Mouse (Mus musculus): ENCODE results near the gene Eif3m. TPM values are rescaled to one million over a fixed set of nuclear protein-coding genes. Genes with fewer than 3 reads are reported as not detected.
"Not testable (repeated sequence)": the region's sequence is repeated elsewhere in the genome, so short reads cannot be mapped to it uniquely, and the experiment has no call there.

Gene Eif3m
- polyA plus RNA-seq, 1 experiment from 2014 or later: 311 TPM

DNA sequence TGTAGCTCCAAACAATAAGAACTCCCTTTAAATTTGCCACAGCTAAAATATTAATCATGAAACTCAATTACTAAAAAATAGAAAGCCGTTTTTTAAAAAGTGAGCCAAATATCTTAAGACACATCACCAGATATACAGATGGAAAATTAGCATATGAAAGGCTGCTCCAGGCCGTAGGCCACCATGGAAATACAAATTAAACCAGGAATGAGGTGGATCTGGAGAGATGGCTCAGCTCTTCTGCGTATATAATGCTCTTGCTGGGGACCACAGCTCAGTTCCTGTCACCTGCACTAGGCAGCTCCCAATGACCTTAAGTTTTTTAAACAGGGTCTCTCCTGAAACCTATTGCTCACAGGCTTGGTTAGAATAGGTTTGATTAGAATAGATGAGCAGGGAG, 17.2 kb upstream of the Eif3m start:
- Histone ChIP-seq H3K9ac (replicated peaks) (no peak overlapping the region), H3K4me3 (replicated peaks) (no peak overlapping the region), H3K27me3 (no peaks in the 10 kb centered on the region; the same call in 1 of the 2 replicates), H3K4me1 (replicated peaks) (no peaks in the 10 kb centered on the region), H3K4me2 (no peak overlapping the region), H3K9me3 (no peaks in the 10 kb centered on the region), H3K27ac (no peak overlapping the region), H3K36me3 (no peaks in the 10 kb centered on the region)
- 85% methylated on average over 3 of the region's 3 CpGs for WGBS
- ATAC-seq (ENCODE audit: insufficient number of reproducible peaks, insufficient read depth, low FRiP score, low TSS enrichment, low read depth): no peak

GRCm38 (mm10) chr2:105030505-105030904, 13.6 kb upstream of the Eif3m start:
- no peaks in the 10 kb centered on the region for H3K9me3 ChIP-seq
- no peak for ATAC-seq (ENCODE audit: insufficient number of reproducible peaks, insufficient read depth, low FRiP score, low TSS enrichment, low read depth)
- no peaks in the 10 kb centered on the region for H3K4me1 ChIP-seq (replicated peaks)
- no peak overlapping the region for H3K4me3 ChIP-seq (replicated peaks)
- no peak overlapping the region for H3K27ac ChIP-seq
- no peak overlapping the region for H3K4me2 ChIP-seq
- 95% methylated on average over 5 of the region's 5 CpGs for WGBS
- H3K36me3 ChIP-seq: no peaks in the 10 kb centered on the region
- H3K27me3 ChIP-seq: no peaks in the 10 kb centered on the region; the same call in 1 of the 2 replicates
- no peak overlapping the region for H3K9ac ChIP-seq (replicated peaks)

DNA sequence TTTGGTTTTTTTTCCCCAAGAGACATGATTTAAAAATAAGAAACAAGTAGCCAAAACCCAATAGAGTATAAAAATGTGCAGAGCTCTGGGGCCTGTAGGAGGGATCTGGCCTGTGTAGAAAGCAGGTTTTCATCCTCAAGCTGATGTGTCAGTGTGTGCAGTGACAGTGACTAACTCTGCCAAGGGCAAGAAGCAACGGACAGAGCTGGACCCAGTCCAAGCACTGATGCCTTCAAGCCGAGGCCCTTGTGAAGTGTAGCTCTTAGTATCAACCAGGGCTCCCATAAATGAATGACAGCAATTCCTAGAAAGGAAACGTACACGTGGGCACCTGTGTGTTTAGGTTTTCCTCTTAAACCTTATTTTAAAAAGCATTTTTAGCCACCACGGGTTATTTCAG, 11.9 kb upstream of the Eif3m start:
- H3K27ac ChIP-seq: no peak overlapping the region
- no peak for ATAC-seq (ENCODE audit: insufficient number of reproducible peaks, insufficient read depth, low FRiP score, low TSS enrichment, low read depth)
- WGBS: 83% methylated on average over 5 of the region's 5 CpGs
- H3K4me1 ChIP-seq (replicated peaks): no peaks in the 10 kb centered on the region
- no peaks in the 10 kb centered on the region for H3K9me3 ChIP-seq
- no peak overlapping the region for H3K9ac ChIP-seq (replicated peaks)
- no peak overlapping the region for H3K4me3 ChIP-seq (replicated peaks)
- no peak overlapping the region for H3K4me2 ChIP-seq
- H3K27me3 ChIP-seq: no peaks in the 10 kb centered on the region
- no peaks in the 10 kb centered on the region for H3K36me3 ChIP-seq

DNA sequence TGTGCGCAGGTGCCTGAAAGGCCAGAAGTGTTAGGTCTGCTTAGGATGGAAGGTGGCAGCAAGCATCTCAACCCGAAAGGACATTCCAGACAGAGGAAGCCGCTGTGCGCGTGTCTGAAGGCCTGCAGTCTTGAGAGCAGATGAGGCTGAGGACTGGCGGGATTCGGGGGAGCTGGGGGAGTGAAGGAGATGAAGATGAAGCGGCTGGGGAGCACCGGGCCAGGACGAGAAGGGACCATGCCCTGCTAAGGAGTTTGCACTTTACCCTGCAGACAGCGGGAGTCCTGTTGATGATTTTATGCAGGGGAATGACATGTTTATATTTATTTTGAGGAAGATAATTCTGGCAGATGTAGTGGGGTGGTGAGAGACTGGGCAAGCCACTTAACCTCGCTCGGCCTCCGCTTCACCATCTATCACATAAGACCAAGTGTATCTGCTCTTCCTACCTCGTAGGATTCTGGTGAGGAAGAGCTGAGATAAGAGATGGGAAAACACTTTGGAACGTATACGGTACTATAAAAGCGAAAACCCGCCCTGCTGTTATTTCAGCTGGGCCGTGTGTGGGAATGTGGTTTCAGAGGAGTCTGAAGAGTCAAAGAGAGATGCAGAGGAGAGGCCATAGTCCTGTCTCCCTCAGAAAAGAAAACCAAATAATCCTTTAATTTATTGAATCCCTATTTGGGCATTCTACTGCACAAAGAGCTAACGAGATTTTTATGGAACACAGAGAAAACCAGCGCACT, 10.2 kb upstream of the Eif3m start:
- no peak overlapping the region for H3K4me2 ChIP-seq
- H3K4me1 ChIP-seq (replicated peaks): peaks cover 4% of the 10 kb centered on the region; the same call in 1 of the 2 replicates
- no peaks in the 10 kb centered on the region for H3K9me3 ChIP-seq
- H3K4me3 ChIP-seq (replicated peaks): no peak overlapping the region
- H3K9ac ChIP-seq (replicated peaks): no peak overlapping the region
- 75% methylated on average over 22 of the region's 22 CpGs for whole genome bisulfite sequencing
- H3K36me3 ChIP-seq: no peaks in the 10 kb centered on the region
- no peaks in the 10 kb centered on the region for H3K27me3 ChIP-seq
- no peak overlapping the region for H3K27ac ChIP-seq
- ATAC-seq (ENCODE audit: insufficient number of reproducible peaks, insufficient read depth, low FRiP score, low TSS enrichment, low read depth): no peak

DNA sequence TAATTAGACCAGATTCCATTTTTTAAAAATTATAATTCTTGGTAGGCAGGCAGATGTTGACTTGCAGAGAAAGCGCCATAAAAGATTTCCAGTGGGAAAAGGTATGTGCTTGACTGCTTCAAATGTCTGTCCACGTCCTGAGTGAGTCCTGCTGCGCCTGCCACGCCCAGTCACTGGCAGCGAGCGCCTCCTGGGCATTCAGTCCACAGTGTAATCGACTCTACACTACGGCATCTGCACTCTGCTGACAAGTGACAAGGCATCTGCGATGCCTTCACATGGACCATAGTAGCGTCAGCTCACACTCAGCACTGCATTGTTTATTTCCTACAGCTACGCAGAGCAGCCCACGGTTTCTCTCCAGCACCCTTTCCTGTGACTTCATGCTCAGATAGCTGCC, 8.7 kb upstream of the Eif3m start:
- not testable (repeated sequence) for H3K27me3 ChIP-seq; H3K27ac ChIP-seq; H3K36me3 ChIP-seq; H3K9me3 ChIP-seq; H3K4me3 ChIP-seq (replicated peaks); H3K4me1 ChIP-seq (replicated peaks); ATAC-seq (ENCODE audit: insufficient number of reproducible peaks, insufficient read depth, low FRiP score, low TSS enrichment, low read depth); H3K4me2 ChIP-seq; H3K9ac ChIP-seq (replicated peaks)
- 83% methylated on average over 12 of the region's 12 CpGs for WGBS

DNA sequence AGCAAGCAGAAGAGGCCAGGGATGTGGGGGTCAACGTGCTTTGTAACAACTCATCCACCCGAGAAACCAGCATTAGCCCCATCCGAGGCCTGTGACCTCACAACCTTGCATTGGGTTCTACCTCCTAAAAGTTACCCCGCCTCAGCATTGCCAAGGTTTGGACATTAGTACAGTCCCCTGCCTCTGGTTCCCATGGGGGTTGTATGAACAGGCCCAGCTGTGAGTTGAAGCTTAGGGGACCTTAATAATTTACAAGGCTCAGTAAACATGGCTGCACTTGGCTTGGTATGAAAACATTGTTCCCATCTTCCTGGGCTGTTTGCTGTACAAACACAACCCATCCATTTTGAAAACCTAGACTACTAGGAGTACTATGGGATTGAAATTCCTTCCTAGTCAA, 6.9 kb upstream of the Eif3m start:
- H3K4me3 ChIP-seq (replicated peaks): no peak overlapping the region
- no peaks in the 10 kb centered on the region for H3K27me3 ChIP-seq
- H3K4me2 ChIP-seq: no peak overlapping the region
- H3K36me3 ChIP-seq: no peaks in the 10 kb centered on the region
- H3K9ac ChIP-seq (replicated peaks): no peak overlapping the region
- WGBS: 75% methylated on average over 4 of the region's 4 CpGs
- no peaks in the 10 kb centered on the region for H3K9me3 ChIP-seq
- H3K27ac ChIP-seq: no peak overlapping the region
- peaks cover 4% of the 10 kb centered on the region; the same call in 1 of the 2 replicates for H3K4me1 ChIP-seq (replicated peaks)
- no peak for ATAC-seq (ENCODE audit: insufficient number of reproducible peaks, insufficient read depth, low FRiP score, low TSS enrichment, low read depth)

GRCm38 (mm10) chr2:105023031-105023615, 6.2 kb upstream of the Eif3m start:
- H3K9ac ChIP-seq (replicated peaks): no peak overlapping the region
- H3K4me2 ChIP-seq: no peak overlapping the region
- peaks cover 4% of the 10 kb centered on the region; the same call in 1 of the 2 replicates for H3K4me1 ChIP-seq (replicated peaks)
- no peaks in the 10 kb centered on the region for H3K9me3 ChIP-seq
- H3K4me3 ChIP-seq (replicated peaks): no peak overlapping the region
- no peak for ATAC-seq (ENCODE audit: insufficient number of reproducible peaks, insufficient read depth, low FRiP score, low TSS enrichment, low read depth)
- H3K27ac ChIP-seq: no peak overlapping the region
- WGBS: 44% methylated on average over 6 of the region's 6 CpGs
- no peaks in the 10 kb centered on the region for H3K36me3 ChIP-seq
- no peaks in the 10 kb centered on the region for H3K27me3 ChIP-seq

- H3K27ac ChIP-seq: no peak overlapping the region
- ATAC-seq (ENCODE audit: insufficient number of reproducible peaks, insufficient read depth, low FRiP score, low TSS enrichment, low read depth): no peak
- WGBS: 93% methylated on average over 2 of the region's 2 CpGs
- no peak overlapping the region for H3K4me2 ChIP-seq
- H3K4me1 ChIP-seq (replicated peaks): peaks cover 4% of the 10 kb centered on the region; the same call in 1 of the 2 replicates
- H3K4me3 ChIP-seq (replicated peaks): no peak overlapping the region
- no peaks in the 10 kb centered on the region for H3K9me3 ChIP-seq
- H3K27me3 ChIP-seq: no peaks in the 10 kb centered on the region
- H3K9ac ChIP-seq (replicated peaks): no peak overlapping the region
- H3K36me3 ChIP-seq: no peaks in the 10 kb centered on the region
Observed at GRCm38 (mm10) chr2:105021836-105022235, 5.0 kb upstream of the Eif3m start.

GRCm38 (mm10) chr2:105021256-105021655, 4.4 kb upstream of the Eif3m start:
- WGBS: 70% methylated on average over 12 of the region's 12 CpGs
- Histone ChIP-seq H3K27me3 (no peaks in the 10 kb centered on the region), H3K36me3 (no peaks in the 10 kb centered on the region), H3K4me2 (no peak overlapping the region), H3K9me3 (no peaks in the 10 kb centered on the region), H3K9ac (replicated peaks) (no peak overlapping the region; the same call in 1 of the 2 replicates), H3K4me3 (replicated peaks) (no peak overlapping the region), H3K27ac (no peak overlapping the region), H3K4me1 (replicated peaks) (peaks cover 4% of the 10 kb centered on the region; the same call in 1 of the 2 replicates)
- ATAC-seq (ENCODE audit: insufficient number of reproducible peaks, insufficient read depth, low FRiP score, low TSS enrichment, low read depth): no peak

GRCm38 (mm10) chr2:105019457-105019856, 2.6 kb upstream of the Eif3m start:
- Histone ChIP-seq H3K36me3 (no peaks in the 10 kb centered on the region), H3K27me3 (no peaks in the 10 kb centered on the region), H3K9ac (replicated peaks) (no peak overlapping the region), H3K4me3 (replicated peaks) (no peak overlapping the region), H3K27ac (no peak overlapping the region), H3K9me3 (no peaks in the 10 kb centered on the region), H3K4me2 (no peak overlapping the region), H3K4me1 (replicated peaks) (peaks cover 12% of the 10 kb centered on the region)
- WGBS: 87% methylated on average over 1 of the region's 1 CpGs
- ATAC-seq (ENCODE audit: insufficient number of reproducible peaks, insufficient read depth, low FRiP score, low TSS enrichment, low read depth): no peak

DNA sequence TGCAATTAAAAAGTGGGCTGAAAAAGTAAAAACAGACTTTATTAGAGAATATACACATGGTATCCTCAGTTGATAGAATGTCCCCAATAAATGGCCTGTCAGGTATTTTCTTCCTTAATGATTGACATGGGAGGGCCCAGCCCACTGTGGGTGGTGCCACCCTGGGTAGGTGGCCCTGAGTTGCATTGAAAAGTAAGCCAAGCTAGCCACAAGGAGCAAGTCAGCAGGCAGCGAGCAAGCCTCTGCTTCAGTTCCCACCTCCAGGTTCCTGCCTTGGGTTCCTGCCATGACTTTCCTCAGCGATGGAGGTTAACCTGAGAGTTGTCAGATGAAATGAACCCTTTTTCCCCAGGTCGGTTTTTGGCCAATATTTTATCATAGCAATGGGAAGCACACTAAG, 922 bp upstream of the Eif3m start:
- no peak for ATAC-seq (ENCODE audit: insufficient number of reproducible peaks, insufficient read depth, low FRiP score, low TSS enrichment, low read depth)
- H3K9me3 ChIP-seq: no peaks in the 10 kb centered on the region
- peaks cover 9% of the 10 kb centered on the region for H3K4me1 ChIP-seq (replicated peaks)
- no peak overlapping the region for H3K27ac ChIP-seq
- peak overlapping the region; percentile 62 for H3K4me2 ChIP-seq
- WGBS: 86% methylated on average over 3 of the region's 3 CpGs
- H3K36me3 ChIP-seq: peaks cover 10% of the 10 kb centered on the region
- H3K4me3 ChIP-seq (replicated peaks): no peak overlapping the region
- no peaks in the 10 kb centered on the region for H3K27me3 ChIP-seq
- H3K9ac ChIP-seq (replicated peaks): no peak overlapping the region

Data from limb, embryonic 12.5 days (tissue).